Mouse (Mus musculus) megakaryocyte-erythroid progenitor cell, adult 5-6 weeks (primary cell): ENCODE data around the gene Gbp5. TPM values are rescaled to one million over a fixed set of nuclear protein-coding genes. Genes with fewer than 3 reads are reported as not detected.
"Not testable (repeated sequence)": the region's sequence is repeated elsewhere in the genome, so short reads cannot be mapped to it uniquely, and the experiment has no call there.

Source experiments
- ATAC-seq: replicated peaks from 2 replicates; pipeline ENCODE4 v1.8.0; 2016; ENCODE audit warnings: mild to moderate bottlenecking, inconsistent platforms; ENCODE audit not compliant: severe bottlenecking, poor library complexity, low FRiP score, low TSS enrichment
- total RNA-seq, 2 experiments: library from RNA; stranded (forward) in 1 of 2; stranded (reverse) in 1 of 2; fragments of 200-1000, 215-1000 nt in 1 of 2; fragments of >200 nt in 1 of 2; fragmentation: Nextera tagmentation in 1 of 2; gene quantifications; 2 replicates each; pipeline ENCODE4 v1.2.3; 2014 to 2017

Gbp5 gene
- total RNA-seq, 2 experiments from 2014 or later: 1.4 TPM; not detected in 1

- no peak for ATAC-seq
Observed at GRCm38 (mm10) chr3:142533185-142533584, 39.4 kb downstream of the Gbp5 start.

GRCm38 (mm10) chr3:142535667-142536066 is 41.9 kb downstream of the Gbp5 start:
- no peak for ATAC-seq

- no peak for ATAC-seq
Observed at GRCm38 (mm10) chr3:142541391-142541790, 47.6 kb downstream of the Gbp5 start.

GRCm38 (mm10) chr3:142542776-142543175 is 49.0 kb downstream of the Gbp5 start:
- ATAC-seq: not testable (repeated sequence)

- peak; percentile 71 for ATAC-seq
Observed at GRCm38 (mm10) chr3:142546690-142547089, 52.9 kb downstream of the Gbp5 start.

GRCm38 (mm10) chr3:142550052-142550676 is 56.4 kb downstream of the Gbp5 start:
- no peak for ATAC-seq

GRCm38 (mm10) chr3:142554601-142555000 is 60.8 kb downstream of the Gbp5 start:
- ATAC-seq: no peak

- ATAC-seq: no peak
Observed at GRCm38 (mm10) chr3:142555623-142556022, 61.8 kb downstream of the Gbp5 start.

DNA sequence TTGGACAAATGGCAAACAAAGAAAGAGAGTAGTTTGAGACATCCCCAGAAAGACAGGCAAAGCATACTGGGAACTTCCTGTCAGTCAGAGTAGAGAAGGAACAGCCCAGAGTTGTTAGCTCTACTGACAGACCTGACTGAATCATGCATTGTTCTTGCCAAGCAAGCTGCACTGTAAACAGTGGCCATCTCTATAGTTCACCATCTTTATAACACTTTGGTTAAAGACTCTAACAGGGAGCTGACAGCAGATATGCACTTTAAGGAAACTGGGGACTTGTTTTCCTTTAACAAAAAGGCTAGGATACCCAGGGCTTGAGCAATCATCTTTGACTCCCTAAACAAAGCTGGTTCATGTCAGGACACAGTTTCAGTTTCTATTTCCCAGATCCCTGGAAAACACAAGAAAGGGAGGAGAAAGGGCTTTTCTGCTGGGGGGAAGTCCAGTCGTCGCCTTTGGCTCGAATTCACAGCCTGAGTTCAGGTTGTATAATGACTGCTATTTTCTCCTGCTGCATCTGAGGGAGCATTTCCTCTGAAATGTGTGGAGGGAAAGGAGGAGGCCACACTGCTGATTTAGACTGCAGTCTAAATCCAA is 66.0 kb downstream of the Gbp5 start, which contains the start of gene Gbp3:
Gbp3 (plus strand) TSS at position 395 of the 597 bp plus-strand sequence.
- ATAC-seq: no peak

GRCm38 (mm10) chr3:142560296-142560948 is 66.6 kb downstream of the Gbp5 start:
- ATAC-seq: peak; percentile 98

GRCm38 (mm10) chr3:142561045-142561646 is 67.4 kb downstream of the Gbp5 start:
- no peak; the same call in 1 of the 2 replicates for ATAC-seq

GRCm38 (mm10) chr3:142561666-142562065 is 67.9 kb downstream of the Gbp5 start:
- ATAC-seq: no peak

- ATAC-seq: not testable (repeated sequence)
Observed at GRCm38 (mm10) chr3:142567490-142567889, 73.7 kb downstream of the Gbp5 start.

GRCm38 (mm10) chr3:142570738-142571137 is 77.0 kb downstream of the Gbp5 start:
- ATAC-seq: no peak

Other genes with a start within 250 kb of the Gbp5 start
- gene Pdlim5, start 98.3 kb upstream of the Gbp5 start, total RNA-seq (2014; fragmentation: Nextera tagmentation): 20.0 and 24.0 TPM in 2 replicates
- gene Pdlim5, start 98.3 kb upstream of the Gbp5 start, total RNA-seq (2017): 13.2 and 17.9 TPM in 2 replicates
- gene Gbp7, start 36.4 kb downstream of the Gbp5 start, total RNA-seq (2014; fragmentation: Nextera tagmentation): 16.7 and 20.7 TPM in 2 replicates
- gene Gbp7, start 36.4 kb downstream of the Gbp5 start, total RNA-seq (2017): 30.8 and 39.6 TPM in 2 replicates
- gene Gbp3, start 66.0 kb downstream of the Gbp5 start, total RNA-seq (2014; fragmentation: Nextera tagmentation): 1.5 and 4.9 TPM in 2 replicates
- gene Gbp3, start 66.0 kb downstream of the Gbp5 start, total RNA-seq (2017): 4.4 and 9.1 TPM in 2 replicates
- gene Gbp2b, start 100.9 kb downstream of the Gbp5 start, total RNA-seq (2014; fragmentation: Nextera tagmentation): not detected in 2 replicates
- gene Gbp2b, start 100.9 kb downstream of the Gbp5 start, total RNA-seq (2017): not detected in 2 replicates
- gene Gbp2, start 126.6 kb downstream of the Gbp5 start, total RNA-seq (2014; fragmentation: Nextera tagmentation): 2.4 and 2.6 TPM in 2 replicates
- 9.7 and 11.4 TPM in 2 replicates for gene Gbp2, start 126.6 kb downstream of the Gbp5 start, total RNA-seq (2017)
- 6.1 and 13.5 TPM in 2 replicates for gene Kyat3, start 207.1 kb downstream of the Gbp5 start, total RNA-seq (2014; fragmentation: Nextera tagmentation)
- gene Kyat3, start 207.1 kb downstream of the Gbp5 start, total RNA-seq (2017): 11.6 and 15.1 TPM in 2 replicates